Mouse (Mus musculus) retina, postnatal 7 days (tissue): ENCODE results near the gene Syndig1l.

Source experiments
- DNase-seq: peaks from one replicate; pipeline ENCODE4 v3.0.0-alpha.2; 2012; ENCODE audit warnings: low read depth, low spot score

Syndig1l gene

DNA sequence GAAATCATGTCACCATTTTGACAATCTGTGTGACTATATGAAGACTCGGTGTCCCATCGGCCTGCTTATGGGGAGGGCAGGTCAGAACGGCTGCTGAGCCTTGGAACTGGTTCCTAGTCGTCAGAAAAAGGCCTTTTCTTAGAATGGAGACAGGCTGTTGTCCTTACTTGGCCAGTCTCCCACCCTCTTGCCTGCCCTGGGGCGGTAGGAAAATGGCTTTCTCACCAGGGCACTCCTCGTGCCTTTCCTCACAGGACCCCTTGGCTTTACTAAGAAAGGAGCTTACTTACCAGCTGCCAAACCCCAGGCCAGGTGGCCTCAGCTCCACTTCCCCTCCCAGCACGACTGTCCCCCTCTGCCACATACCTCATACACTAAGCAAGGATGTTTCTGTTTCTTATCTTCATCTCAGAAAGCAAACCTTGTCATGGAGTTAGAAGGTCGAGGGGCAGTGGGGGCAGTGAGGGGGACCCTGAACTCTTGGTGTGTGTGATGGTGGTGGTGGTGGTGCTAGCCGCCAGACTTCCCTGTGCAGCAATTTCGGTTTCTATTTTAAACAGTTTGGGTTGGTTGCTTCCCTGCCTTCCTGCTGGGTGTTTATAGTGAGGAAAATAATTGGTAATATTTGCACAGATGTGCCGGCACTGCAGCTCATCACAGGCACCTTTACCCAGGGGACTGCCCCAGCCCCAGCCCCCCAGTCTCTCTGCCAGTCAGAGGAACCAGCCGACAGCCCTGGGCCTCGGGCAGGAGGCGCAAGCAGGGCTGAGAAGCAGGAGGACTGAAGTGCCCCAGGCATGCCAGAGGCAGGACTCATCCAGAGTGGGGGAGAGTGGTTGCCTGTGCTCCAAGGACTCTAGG is 23.7 kb downstream of the Syndig1l start:
- DNase-seq = no peak

DNA sequence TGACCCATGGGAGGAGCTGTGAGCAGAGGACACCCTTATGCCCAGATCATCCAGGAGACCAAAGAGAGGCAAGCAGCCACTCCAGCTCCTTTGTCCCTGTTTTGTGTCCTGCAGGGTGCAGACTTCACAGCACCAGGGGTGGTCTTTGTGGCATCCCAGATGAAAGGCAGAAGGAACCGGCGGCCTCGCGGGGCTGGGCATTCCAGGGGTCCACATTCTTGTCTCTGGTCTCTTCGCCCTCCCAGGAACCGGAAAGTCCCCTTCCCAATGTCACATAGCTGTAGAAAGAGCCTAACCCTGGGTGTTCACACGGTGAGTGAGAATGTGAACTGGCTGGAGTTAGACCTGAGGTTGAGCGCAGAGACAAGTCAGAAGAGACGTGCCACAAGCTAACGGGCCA is 27.0 kb downstream of the Syndig1l start:
- no peak for DNase-seq

DNA sequence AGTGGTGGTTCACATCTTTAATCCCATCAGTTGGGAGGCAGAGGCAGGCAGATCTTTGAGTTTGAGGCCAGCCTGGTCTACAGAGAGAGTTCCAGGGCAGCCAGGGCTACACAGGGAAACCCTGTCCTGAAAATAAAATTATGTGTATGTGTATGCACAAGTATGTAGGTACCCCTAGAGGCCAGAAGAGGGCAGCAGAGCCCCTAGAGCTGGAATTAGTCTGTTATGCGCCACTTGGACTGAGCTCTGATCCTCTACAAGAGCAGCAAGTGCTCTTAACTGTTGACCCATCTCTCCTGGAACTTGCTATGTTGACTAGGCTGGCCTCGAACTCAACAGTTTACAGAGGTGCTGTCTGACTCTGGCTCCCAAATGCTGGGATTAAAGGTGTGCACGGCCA is 28.1 kb downstream of the Syndig1l start:
- peak; percentile 9 for DNase-seq

DNA sequence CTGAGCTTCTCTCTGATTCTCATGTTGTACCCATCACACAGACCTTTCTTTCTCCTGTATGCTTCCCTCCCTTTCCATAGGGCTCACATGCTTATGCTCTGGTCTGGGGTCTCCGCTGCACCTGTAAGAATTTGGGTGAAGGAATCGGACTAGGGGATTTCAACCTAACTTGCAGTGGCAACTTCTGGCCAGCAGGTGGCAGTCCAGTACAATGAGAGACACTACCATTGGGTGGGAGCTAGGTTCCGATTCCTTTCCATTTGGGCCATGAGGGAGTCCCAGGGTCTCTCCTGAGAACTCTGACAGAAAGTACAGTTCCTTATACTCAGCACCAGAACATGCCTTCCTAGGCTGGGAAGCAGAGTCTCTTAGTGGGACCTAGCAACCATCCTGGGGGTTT is 44.7 kb downstream of the Syndig1l start:
- DNase-seq = peak; percentile 46

DNA sequence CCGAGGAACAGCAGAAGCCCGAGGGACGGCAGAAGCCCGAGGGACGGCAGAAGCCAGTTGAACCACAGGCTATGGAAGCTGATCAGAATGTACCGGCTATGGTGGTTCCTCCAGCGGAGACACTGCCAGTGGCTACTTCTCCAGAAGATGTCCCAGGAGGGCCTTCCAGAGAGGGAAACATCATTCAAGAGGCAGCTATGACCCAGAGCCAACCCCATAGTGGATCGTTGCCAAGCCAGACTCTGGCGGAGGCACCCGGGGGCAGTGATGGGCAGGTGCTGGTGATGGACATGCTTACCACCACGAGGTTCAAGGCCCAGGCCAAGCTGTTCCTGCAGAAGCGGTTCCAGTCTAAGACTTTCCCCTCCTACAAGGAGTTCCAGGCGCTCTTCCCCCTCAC is 48.4 kb downstream of the Syndig1l start:
- no peak for DNase-seq

DNA sequence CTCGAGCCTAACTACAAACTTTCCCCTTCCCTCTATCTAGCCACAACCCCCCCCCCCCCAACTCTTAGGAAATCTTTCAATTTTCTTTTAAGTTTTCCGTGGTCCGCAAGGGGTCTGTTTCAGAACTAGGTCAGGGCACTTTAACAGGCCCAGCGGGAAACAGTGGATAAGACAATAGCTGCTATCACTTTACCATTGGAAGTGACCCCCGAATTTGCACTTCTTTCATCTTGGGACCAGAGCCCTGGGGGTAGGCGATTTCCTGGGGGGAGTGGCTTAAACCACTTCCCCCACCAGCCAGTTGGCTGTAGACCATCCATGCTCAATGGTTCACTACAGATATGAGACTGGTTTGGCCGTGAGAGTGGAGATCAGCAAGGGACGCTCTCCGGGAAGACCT is 58.0 kb downstream of the Syndig1l start, which contains the start of gene Vrtn:
Vrtn (plus strand) TSS at position 366 of the 400 bp plus-strand sequence.
- no peak for DNase-seq

DNA sequence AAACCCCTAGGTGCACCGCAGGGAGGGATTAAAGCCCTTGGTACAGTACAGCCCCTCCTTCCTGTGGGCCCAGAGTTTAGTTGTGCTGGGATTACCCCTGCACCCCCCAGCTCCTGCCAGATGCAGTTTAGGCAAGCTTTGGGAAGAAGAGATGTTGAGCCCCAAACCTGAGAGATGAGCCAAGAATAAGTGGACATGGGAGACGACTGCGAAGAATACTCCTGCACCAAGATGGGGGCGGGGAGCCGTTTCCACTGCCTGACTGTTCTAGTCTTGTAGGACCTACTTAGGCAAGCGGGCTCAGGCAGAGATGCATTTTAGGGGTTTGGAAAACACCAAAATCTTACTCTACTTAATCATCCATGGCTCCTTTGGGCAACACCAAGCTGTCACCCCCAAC is 58.4 kb downstream of the Syndig1l start:
- peak; percentile 19 for DNase-seq

DNA sequence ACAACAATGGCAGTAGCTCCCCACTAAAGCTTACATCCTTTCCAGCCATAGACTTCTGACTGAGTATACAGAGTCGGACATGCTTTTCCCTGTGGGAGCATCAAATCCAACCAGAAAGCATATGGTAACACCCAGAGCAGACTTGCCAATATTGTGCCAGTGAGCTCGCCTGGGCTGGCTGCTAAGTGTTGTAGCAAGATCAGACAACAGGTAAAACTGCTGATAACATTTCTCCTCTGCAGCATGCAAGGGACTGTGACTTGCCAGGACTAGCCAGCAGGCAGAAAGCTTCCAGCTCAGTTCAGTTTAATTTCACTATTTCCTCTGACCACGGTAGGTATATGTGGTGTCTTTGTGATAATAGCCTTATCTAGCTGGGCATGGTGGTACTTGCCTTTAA is 66.8 kb downstream of the Syndig1l start:
- DNase-seq = no peak
